Mouse (Mus musculus): ENCODE measurements around the gene Hist1h3e. TPM values are rescaled to one million over a fixed set of nuclear protein-coding genes. Genes with fewer than 3 reads are reported as not detected.

The Hist1h3e gene
- polyA plus RNA-seq, 1 experiment from 2014 or later, result 6.8 TPM

DNA sequence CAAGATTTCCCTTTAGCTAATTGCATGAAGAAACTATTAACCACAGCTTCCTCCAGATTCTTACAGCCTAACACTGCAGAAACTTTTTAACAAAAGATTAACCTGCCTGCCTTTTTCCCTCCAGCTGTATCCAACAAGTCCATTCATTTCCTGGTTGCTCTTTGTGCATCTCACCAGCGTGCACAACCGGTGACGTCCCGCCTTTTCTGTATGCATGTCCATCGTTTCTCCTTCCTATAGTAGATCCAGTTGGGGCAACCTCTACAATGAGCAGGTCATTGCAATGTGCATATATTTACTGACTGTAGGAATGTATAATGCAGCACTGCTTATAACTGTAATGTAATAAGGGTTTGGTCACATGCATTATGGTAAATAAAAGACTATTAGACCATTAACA lies 38.2 kb downstream of the Hist1h3e start:
- Histone ChIP-seq H3K27ac (no peak overlapping the region), H3K9me3 (replicated peaks) (no peaks in the 10 kb centered on the region), H3K4me2 (no peak overlapping the region), H3K4me3 (replicated peaks) (no peak overlapping the region), H3K36me3 (no peaks in the 10 kb centered on the region), H3K4me1 (replicated peaks) (peaks cover 69% of the 10 kb centered on the region), H3K9ac (no peak overlapping the region), H3K27me3 (no peaks in the 10 kb centered on the region)
- no peak for DNase-seq
- 40% methylated on average over 5 of the region's 5 CpGs for WGBS (ENCODE audit: insufficient replicate concordance)
- no peak for ATAC-seq (ENCODE audit: low read depth)

DNA sequence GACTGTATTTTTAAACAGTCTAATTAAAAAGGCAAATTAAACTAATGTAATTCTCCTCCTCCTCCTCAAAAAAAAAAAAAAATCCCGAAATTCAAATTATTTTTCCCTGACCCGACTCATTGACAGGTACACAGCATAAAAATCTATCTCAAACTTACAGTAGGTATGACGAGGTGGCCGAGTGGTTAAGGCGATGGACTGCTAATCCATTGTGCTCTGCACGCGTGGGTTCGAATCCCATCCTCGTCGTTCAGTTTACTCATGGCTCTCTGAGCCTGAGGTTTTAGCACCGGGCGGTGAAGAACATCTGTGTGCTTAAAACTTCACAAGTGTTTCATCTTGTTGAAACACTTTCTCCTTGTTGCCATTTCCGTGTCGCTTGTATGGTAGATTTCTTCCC lies 40.5 kb downstream of the Hist1h3e start:
- DNase-seq (peak; percentile 80), ATAC-seq (ENCODE audit: low read depth) (peak; percentile 62)
- Histone ChIP-seq H3K9ac (peak overlapping the region; percentile 54), H3K4me1 (replicated peaks) (peaks cover 55% of the 10 kb centered on the region), H3K4me2 (peak overlapping the region; percentile 61), H3K27me3 (no peaks in the 10 kb centered on the region), H3K4me3 (replicated peaks) (peak overlapping the region; percentile 37), H3K9me3 (replicated peaks) (no peaks in the 10 kb centered on the region), H3K27ac (no peak overlapping the region), H3K36me3 (no peaks in the 10 kb centered on the region)
- under 1% methylated on average over 14 of the region's 14 CpGs for WGBS (ENCODE audit: insufficient replicate concordance)

DNA sequence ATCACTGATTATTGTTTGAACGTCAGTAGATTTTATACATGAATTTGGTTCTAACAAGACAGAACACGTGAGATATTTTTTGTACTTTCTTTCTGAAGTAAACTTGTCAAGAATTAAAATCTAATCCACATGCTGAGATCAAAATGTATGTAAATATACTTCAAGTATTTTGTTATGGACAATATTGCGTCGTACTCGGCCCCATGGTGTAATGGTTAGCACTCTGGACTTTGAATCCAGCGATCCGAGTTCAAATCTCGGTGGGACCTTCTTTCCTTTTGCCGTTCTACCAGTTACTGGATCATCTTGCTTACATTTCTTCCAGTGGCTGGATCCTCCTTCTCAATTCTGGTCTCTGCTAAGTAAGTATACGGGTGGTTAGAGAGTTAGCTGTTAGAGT lies 42.8 kb downstream of the Hist1h3e start:
- WGBS (ENCODE audit: insufficient replicate concordance), result under 1% methylated on average over 10 of the region's 10 CpGs
- no peaks in the 10 kb centered on the region for H3K27me3 ChIP-seq
- DNase-seq, result peak; percentile 79
- H3K27ac ChIP-seq, result peak overlapping the region; percentile 70
- peak overlapping the region; percentile 65 for H3K4me3 ChIP-seq (replicated peaks)
- no peaks in the 10 kb centered on the region for H3K36me3 ChIP-seq
- peaks cover 51% of the 10 kb centered on the region for H3K4me1 ChIP-seq (replicated peaks)
- H3K9me3 ChIP-seq (replicated peaks), result no peaks in the 10 kb centered on the region
- peak; percentile 44 for ATAC-seq (ENCODE audit: low read depth)
- peak overlapping the region; percentile 20; the same call in 1 of the 2 replicates for H3K9ac ChIP-seq
- H3K4me2 ChIP-seq, result peak overlapping the region; percentile 67

DNA sequence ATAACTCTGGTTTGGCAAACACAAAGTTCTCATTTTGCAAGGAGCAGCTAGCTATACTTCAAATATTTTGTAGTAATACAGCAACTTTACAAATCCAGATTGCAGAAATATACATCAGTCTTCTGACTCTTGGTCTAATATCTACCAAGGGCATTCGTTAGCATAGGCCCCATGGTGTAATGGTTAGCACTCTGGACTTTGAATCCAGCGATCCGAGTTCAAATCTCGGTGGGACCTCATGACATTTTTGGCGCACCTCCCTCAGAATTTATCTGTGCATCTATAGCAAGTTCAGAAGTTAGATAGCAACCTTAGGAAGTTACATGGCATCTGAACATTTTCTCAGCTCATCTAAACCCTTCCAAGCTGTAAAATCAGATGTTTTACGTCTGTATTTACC lies 43.3 kb downstream of the Hist1h3e start:
- no peaks in the 10 kb centered on the region for H3K27me3 ChIP-seq
- peak overlapping the region; percentile 70 for H3K27ac ChIP-seq
- DNase-seq, result peak; percentile 80
- H3K4me2 ChIP-seq, result peak overlapping the region; percentile 67
- peak; percentile 49; the same call in 1 of the 2 replicates for ATAC-seq (ENCODE audit: low read depth)
- H3K9me3 ChIP-seq (replicated peaks), result no peaks in the 10 kb centered on the region
- H3K9ac ChIP-seq, result peak overlapping the region; percentile 62
- under 1% methylated on average over 6 of the region's 6 CpGs for WGBS (ENCODE audit: insufficient replicate concordance)
- peak overlapping the region; percentile 65 for H3K4me3 ChIP-seq (replicated peaks)
- H3K4me1 ChIP-seq (replicated peaks), result peaks cover 47% of the 10 kb centered on the region
- no peaks in the 10 kb centered on the region for H3K36me3 ChIP-seq

DNA sequence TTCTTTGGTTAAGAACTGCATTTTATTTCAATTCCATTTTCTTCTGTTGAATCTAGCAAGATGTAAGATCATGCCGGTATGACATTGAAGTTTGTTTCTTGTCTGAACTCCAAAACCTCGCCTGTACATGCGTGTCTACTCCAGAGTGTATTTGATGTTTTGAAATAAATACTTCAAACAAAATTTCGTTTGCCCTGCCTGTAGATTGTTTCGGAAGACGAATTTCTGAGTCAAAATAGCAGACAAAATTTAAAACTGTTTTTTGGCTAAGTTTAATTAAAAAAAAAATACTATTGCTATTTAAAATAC lies 43.9 kb downstream of the Hist1h3e start:
- Histone ChIP-seq H3K4me2 (peak overlapping the region; percentile 88), H3K4me1 (replicated peaks) (peaks cover 44% of the 10 kb centered on the region), H3K27me3 (no peaks in the 10 kb centered on the region), H3K4me3 (replicated peaks) (peak overlapping the region; percentile 65), H3K9ac (peak overlapping the region; percentile 61), H3K36me3 (no peaks in the 10 kb centered on the region), H3K27ac (peak overlapping the region; percentile 71), H3K9me3 (replicated peaks) (no peaks in the 10 kb centered on the region)
- ATAC-seq (ENCODE audit: low read depth), result no peak; the same call in 1 of the 2 replicates
- DNase-seq, result no peak
- 0% methylated on average over 6 of the region's 6 CpGs for WGBS (ENCODE audit: insufficient replicate concordance)

DNA sequence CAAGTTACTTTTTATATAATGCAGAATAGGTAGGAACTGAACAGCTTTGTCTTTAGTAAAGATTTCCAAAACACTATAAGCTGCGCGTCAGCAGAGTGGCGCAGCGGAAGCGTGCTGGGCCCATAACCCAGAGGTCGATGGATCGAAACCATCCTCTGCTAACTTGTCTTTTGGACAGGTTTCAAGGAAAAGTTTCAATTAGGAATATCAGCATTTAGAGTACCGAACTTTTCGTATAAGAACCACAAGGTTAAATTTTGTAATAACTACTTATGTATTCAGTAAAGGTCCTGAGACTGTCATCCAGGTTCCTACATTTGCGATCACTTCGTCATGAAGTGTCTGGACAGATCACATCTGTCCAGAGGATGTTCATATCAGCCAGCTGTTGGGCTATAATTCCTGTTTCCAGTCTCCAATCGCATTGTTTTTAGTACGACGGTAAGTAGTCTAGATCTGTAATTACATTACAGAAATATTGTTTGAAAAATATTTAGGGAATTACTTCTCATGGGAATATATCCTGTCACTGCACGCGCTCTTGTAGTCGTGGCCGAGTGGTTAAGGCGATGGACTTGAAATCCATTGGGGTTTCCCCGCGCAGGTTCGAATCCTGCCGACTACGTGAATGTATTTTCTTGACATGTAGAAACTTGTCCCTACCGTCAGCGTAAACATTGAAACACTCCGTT lies 44.4 kb downstream of the Hist1h3e start:
- DNase-seq (peak; percentile 90), ATAC-seq (ENCODE audit: low read depth) (peak; percentile 78)
- Histone ChIP-seq H3K27ac (peak overlapping the region; percentile 82), H3K9me3 (replicated peaks) (no peaks in the 10 kb centered on the region), H3K4me3 (replicated peaks) (peak overlapping the region; percentile 65), H3K4me2 (peak overlapping the region; percentile 88), H3K27me3 (no peaks in the 10 kb centered on the region), H3K9ac (peak overlapping the region; percentile 66), H3K36me3 (no peaks in the 10 kb centered on the region), H3K4me1 (replicated peaks) (peaks cover 44% of the 10 kb centered on the region)
- under 1% methylated on average over 27 of the region's 27 CpGs for WGBS (ENCODE audit: insufficient replicate concordance)

DNA sequence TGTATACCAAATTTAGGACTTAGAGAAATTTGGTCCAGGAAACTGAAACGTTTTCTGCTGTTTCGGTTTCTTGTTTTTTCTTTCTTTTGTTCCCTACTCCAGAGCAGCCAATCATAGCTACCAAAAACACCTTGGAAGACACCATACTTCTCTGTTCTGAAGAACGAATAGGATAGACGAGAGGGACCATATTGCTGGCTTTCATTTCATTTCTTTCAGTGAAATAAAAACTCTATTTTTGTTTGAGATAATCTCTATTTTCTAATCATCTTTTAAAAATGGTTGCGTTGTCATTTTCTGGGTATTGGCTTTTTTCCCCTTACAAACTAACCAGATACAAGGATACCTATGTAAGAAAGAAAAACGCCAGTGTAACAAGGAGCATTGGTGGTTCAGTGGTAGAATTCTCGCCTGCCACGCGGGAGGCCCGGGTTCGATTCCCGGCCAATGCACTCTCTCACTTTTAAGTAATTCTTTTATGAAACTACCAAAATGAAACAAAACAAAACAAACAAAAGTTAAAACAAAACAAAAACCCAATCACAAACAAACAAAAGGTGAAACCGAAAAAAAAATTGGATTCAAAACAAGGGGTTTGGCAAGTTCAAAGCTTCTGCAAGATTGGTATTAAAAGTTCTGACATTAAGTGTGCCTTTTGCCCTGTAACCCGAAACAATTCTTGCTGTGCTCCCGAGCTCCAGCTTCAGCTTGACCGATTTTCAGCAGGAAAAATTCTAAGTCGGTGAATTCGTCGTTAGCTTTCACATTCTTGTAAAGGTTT lies 45.2 kb downstream of the Hist1h3e start:
- peak overlapping the region; percentile 88 for H3K4me2 ChIP-seq
- peaks cover 39% of the 10 kb centered on the region for H3K4me1 ChIP-seq (replicated peaks)
- 0% methylated on average over 19 of the region's 19 CpGs for WGBS (ENCODE audit: insufficient replicate concordance)
- no peaks in the 10 kb centered on the region for H3K9me3 ChIP-seq (replicated peaks)
- peak overlapping the region; percentile 65; the same call in 1 of the 2 replicates for H3K9ac ChIP-seq
- H3K27me3 ChIP-seq, result no peaks in the 10 kb centered on the region
- peak overlapping the region; percentile 65 for H3K4me3 ChIP-seq (replicated peaks)
- DNase-seq (no peak), ATAC-seq (ENCODE audit: low read depth) (peak; percentile 52; the same call in 1 of the 2 replicates)
- H3K27ac ChIP-seq, result peak overlapping the region; percentile 76
- H3K36me3 ChIP-seq, result no peaks in the 10 kb centered on the region

DNA sequence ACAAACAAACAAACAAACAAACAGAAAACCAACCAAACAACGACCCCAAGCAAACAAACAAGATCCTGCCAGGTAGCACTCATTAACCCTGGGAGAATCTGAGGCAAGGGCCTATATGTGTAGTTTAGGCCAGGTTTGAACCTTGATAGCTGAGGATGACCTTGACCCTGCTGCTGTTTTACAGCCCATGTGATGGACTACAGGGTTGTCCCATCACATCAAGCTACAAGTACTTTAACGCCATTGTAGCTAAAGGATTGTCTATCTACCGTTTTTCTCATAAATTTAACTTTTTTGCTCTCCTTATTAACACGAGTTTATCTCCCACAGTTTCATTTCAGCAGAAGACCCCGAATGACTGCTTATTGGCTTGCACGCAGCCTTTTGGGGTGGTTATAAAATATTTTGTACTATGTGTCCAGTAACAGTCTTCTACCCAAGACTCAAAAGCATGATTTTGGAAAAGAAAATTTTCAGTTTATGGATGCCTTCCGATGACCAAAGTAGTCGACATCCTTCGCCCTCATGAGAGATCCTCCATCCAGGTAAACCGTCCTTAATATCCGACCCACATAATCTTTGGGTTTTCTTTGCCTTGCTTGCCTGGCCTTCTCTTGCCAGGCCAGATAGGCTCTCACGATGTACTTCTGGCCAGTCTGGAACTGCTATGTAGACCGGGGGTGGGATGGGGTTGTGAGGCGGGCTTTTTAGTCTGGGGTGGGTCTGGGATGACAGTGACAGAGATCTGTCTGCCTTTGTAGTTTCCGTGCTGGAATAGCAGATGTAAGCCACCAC lies 46.1 kb downstream of the Hist1h3e start:
- ATAC-seq (ENCODE audit: low read depth) (no peak), DNase-seq (no peak)
- H3K9ac ChIP-seq, result peak overlapping the region; percentile 63
- no peaks in the 10 kb centered on the region for H3K9me3 ChIP-seq (replicated peaks)
- H3K4me2 ChIP-seq, result peak overlapping the region; percentile 88
- no peaks in the 10 kb centered on the region for H3K36me3 ChIP-seq
- WGBS (ENCODE audit: insufficient replicate concordance), result 53% methylated on average over 15 of the region's 15 CpGs
- H3K27ac ChIP-seq, result no peak overlapping the region
- peak overlapping the region; percentile 65 for H3K4me3 ChIP-seq (replicated peaks)
- no peaks in the 10 kb centered on the region for H3K27me3 ChIP-seq
- peaks cover 38% of the 10 kb centered on the region for H3K4me1 ChIP-seq (replicated peaks)

DNA sequence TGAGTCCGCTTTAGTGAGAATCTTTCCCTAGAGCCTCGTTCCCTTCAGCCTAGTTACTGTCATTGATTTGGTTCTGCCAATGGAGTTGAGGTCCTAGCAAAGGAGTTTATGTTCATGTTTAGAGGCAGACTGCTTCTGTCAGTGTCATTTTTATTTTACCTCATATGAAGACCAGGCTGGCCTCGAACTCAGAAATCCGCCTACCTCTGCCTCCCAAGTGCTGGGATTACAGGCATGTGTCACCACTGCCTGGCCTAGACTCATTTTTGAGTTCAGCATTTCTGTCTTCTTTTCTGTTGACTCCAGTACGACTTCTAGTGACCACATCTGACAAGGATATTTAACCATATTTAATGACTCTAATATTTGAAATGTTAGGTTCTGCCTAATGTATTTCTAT lies 46.9 kb downstream of the Hist1h3e start:
- no peak for DNase-seq
- no peak overlapping the region for H3K9ac ChIP-seq
- H3K4me2 ChIP-seq, result 0 out of 2 replicates have a peak overlapping the region, but pooled peaks have one; percentile 88
- WGBS (ENCODE audit: insufficient replicate concordance), result 64% methylated on average over 5 of the region's 5 CpGs
- H3K4me1 ChIP-seq (replicated peaks), result peaks cover 36% of the 10 kb centered on the region
- ATAC-seq (ENCODE audit: low read depth), result no peak
- H3K9me3 ChIP-seq (replicated peaks), result no peaks in the 10 kb centered on the region
- H3K27ac ChIP-seq, result no peak overlapping the region
- no peaks in the 10 kb centered on the region for H3K36me3 ChIP-seq
- no peaks in the 10 kb centered on the region for H3K27me3 ChIP-seq
- no peak overlapping the region for H3K4me3 ChIP-seq (replicated peaks)

DNA sequence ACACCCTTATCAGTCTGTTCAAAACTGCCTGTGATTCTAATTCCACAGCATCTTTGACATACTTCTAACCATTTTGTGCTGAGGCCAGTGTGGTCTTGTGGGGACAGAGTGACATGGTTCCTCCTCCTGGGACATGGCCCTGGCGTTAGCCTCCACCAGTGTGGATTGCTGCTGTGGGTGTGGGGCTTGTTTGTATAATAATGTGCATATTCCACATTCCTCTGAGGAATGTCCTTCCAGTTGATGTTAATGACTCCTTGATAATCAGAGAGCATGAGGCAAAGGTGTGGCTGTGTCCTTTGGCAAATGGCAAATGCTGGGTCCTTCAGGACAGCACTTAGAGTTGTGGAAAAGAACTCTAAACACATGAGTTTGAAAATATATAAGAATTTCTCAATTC lies 48.7 kb downstream of the Hist1h3e start:
- H3K36me3 ChIP-seq, result no peaks in the 10 kb centered on the region
- 79% methylated on average over 1 of the region's 1 CpGs for WGBS (ENCODE audit: insufficient replicate concordance)
- peaks cover 29% of the 10 kb centered on the region for H3K4me1 ChIP-seq (replicated peaks)
- H3K4me3 ChIP-seq (replicated peaks), result no peak overlapping the region
- no peak overlapping the region for H3K9ac ChIP-seq
- no peak for DNase-seq
- ATAC-seq (ENCODE audit: low read depth), result no peak
- H3K9me3 ChIP-seq (replicated peaks), result no peaks in the 10 kb centered on the region
- no peaks in the 10 kb centered on the region for H3K27me3 ChIP-seq
- H3K4me2 ChIP-seq, result no peak overlapping the region
- H3K27ac ChIP-seq, result no peak overlapping the region

All from liver, embryonic 13.5 days (tissue).